Mouse (Mus musculus): ENCODE measurements around the gene Aagab.

DNA sequence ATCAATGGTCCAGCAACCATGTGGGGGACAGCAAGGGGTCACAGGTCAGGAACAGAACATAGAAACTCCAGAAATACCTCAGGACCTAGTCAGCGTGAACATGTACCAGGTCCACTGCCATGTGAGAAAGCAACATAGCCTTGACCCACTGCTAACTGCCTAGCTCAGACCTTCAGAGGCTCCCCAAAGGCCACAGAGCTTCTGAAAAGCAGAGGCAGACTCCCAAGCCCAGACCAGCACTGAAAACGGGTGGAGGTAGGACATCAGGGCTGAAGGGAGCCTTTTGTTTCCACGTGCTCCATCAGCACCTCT is 71.0 kb downstream of the Aagab start:
- TF ChIP-seq CTCF (conservative IDR thresholded peaks at IDR 0.05; ENCODE audit: low read length) (no peak), NANOG (IDR thresholded peaks at IDR 0.05; ENCODE audit: borderline replicate concordance, low read length) (no peak)

All from E14TG2a.4 (cell line).